Mouse (Mus musculus) adrenal gland, postnatal 25 days (tissue): Measurements from ENCODE around the gene Ntn1. TPM values are rescaled to one million over a fixed set of nuclear protein-coding genes. Genes with fewer than 3 reads are reported as not detected.

Source experiments
- DNase-seq: peaks from one replicate; pipeline ENCODE4 v3.0.0; 2021; ENCODE audit warnings: mixed read lengths
- total RNA-seq: library from RNA; stranded (reverse); gene quantifications from 2 replicates; pipeline ENCODE4 v1.2.3, GENCODE M21; 2021

Gene Ntn1
- total RNA-seq, 1 experiment from 2014 or later = 6.4 TPM

- no peak for DNase-seq
Observed at GRCm38 (mm10) chr11:68210714-68211113, 189.9 kb downstream of the Ntn1 start.

DNA sequence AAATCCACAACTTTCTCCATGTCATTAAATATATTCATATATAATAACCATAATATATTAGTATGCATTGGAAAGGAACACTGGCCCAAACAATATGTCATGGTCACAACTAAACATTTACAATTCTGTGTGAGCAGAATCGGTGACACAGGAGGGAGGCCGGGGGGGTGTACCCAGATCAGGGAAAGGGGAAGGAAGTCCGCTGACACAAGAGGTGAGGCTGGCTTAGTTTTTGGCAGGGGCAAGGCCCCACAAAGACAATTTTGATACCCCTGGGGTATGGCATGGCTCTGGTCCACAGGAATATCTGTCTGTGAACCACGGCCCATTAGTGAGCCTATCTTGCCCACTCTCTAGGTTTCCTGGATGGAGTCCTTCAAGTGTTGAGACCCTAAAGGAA is 191.1 kb downstream of the Ntn1 start:
- DNase-seq = no peak

DNA sequence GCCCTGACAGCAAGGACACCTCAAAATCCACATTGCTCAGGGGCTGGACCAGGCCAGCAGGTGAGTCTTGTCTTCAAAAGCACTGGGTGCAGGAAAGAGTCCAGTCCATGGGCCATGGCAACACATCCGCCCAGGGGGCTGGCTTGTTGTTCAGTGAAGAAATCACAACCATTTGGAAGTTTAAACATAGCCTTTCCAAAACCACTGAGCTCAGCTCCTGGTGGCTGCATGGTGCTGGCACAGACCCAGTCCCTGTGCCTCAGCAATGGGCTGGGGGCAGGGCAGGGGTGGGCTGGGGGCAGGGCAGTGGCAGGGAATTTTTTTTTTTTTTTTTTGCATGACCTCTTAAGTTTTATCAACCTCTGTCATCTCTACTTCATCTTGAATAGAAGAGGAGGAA is 192.0 kb downstream of the Ntn1 start:
- DNase-seq = no peak

GRCm38 (mm10) chr11:68208023-68208422 is 192.6 kb downstream of the Ntn1 start:
- no peak for DNase-seq

GRCm38 (mm10) chr11:68205572-68206229 is 194.9 kb downstream of the Ntn1 start:
- DNase-seq = no peak

DNA sequence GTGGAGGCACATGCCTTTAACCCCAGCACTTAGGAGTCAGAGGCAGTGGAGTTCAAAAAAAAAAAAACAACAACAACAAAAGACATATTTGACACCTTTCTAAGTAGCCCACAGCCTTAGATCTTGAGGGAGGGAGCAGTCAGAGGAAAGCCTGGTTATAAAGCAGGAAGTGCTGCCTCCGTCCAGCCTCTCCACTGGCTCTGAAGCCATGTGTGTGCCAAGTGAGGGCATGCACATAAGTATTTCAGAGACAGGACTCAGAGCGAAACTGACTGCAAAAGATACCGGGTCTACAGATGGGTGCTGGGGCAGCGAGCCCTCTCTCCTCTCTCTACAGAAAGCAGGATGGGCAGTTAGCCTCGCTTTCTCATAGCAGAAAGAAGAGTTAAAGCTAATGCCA is 196.2 kb downstream of the Ntn1 start:
- no peak for DNase-seq

DNA sequence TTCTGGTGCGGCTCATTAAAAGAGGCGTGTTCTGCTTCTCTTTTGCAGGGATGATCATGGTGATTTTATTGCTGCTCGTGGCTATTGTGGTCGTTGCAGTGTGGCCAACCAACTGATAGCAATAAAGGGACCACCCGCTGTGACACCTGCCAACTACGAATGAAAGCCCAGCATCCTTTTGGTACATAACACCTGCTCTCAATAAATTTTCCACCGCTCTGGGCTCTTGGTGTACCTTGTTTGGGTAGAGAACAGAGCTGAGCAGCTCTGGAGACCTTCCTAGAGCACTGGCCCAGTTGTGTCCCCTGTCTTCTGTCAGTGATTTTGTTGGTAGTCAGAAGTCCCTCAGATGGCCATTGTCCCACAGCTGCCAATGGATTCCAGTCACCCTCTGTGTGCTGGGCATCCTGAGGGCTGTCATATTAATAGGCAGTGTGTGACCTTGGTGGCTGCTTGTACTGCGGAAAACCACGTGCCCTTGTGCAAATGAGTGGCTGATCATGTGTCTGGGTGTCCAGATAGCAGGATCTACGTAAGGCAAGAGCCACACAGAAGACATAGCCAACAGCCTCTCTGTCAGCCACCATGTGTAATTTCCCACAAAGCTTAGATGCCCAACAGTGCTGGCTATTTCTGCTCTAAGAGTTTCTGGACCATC is 196.8 kb downstream of the Ntn1 start:
- DNase-seq = no peak

DNA sequence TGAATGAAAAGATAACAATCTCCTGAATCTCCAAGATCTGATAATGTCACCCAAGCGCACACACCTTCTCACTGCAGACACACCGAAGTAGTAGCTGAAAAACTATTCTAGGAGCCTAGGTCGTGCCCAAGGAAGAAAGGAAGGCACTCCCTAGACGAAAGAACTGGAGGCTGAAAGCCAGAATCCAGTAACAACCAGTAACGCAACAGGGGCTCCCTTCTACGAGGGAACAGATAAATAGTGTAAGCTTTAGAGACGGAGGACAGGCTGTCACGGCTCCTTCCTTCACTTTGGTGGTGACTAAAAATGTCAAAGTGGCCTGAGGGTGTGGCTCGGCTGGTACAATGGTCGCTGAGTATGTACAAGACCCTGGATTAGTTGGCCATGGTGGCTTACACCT is 198.1 kb downstream of the Ntn1 start:
- no peak for DNase-seq

DNA sequence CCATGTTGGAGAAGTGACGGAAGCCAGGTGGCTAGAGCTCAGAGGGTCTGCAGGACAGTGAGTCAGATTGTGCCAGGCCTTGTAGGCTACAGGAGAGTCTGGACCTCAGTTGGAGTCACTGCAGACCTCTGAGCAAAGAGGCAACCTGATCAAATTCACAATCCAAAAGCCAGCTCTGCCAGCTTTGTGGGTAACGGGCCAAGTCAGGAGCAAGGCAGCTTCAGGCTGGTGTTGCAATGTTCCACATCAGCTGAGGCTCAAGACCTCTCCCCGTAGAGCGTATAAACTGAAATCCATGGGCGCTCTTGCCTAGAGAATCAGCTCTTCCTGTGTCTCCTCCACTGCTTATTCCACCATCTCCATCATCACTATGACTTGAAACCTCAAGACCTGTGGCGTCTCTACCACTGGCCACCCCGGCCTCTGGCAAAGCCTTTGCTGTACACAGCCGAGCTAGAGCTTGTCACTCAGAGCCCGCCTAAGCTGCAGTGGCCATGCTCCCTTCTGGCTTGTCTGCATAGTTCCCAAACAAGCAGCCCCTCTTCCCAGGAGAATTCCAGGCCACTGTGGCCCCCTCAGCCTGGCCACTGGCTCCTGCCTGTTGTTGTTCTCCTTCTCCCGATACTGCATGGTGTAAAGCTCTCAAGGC is 198.7 kb downstream of the Ntn1 start:
- DNase-seq = no peak

DNA sequence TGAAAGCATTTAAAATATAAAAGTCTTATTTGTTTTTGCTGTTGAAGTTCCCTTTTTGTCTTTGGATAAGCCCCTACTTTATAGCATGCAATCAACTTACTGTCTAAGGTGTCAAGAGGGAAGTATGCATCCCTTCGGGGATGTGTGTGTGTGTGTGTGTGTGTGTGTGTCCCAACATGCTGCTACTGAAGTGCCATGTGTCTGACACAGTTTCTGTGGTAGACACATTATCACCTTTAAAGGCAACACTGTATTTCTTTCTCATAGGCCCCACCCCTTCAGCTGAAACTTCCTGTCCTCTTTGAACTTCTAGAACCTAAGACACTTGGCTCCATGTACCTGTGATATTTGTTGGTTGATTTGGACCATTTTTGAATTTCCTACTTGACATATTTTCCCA is 199.6 kb downstream of the Ntn1 start:
- no peak for DNase-seq

- DNase-seq = no peak
Observed at GRCm38 (mm10) chr11:68200500-68200899, 200.1 kb downstream of the Ntn1 start.

DNA sequence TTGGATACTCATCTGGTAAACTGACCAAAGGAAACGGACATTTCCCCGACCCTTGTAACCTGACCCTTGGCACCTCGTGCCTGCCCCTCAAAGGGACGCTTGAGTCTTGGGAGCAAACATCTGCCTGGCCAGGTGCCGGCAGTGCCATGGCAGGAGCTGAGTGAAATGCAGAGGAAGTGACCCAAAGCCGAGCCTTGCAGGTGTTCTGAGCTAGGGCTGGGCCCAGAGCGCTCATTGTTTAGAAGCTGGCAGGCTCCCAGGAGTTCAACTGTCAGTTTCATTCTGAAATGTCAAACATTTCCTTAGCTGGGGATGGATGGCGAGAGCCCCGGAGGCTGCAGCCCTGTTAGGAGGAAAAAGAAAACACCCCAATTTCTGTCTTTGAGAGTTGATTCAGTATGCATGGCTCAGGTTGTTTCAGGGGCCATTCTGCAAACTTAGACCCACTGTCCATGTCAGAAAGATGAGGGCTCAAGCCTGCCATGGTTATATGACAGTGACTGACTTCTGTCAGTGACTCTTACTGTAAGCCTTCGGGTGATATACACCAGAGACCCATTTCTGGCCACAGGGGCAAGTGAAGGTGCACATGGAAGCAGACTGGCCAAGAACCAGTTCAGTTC is 200.7 kb downstream of the Ntn1 start:
- DNase-seq = no peak

GRCm38 (mm10) chr11:68199103-68199502 is 201.5 kb downstream of the Ntn1 start:
- no peak for DNase-seq

DNA sequence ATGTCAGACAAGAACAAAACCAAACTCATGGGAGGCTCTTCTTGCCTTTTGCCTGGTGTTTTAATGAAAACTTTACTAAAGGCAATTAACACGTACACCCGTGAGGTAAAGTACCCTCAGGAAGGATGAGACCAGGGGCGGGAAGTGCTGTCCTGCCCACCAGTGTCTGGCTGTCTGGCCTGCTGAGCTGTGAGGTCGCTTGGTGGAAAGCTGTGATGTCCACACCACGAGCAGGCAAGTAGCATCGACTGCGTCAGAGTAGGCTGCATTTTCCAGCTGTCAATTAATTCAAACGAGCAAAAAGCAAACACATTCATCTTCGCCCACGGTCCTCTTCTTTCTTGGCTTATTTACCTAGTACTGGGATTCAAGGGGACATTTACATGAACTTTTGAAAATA is 201.9 kb downstream of the Ntn1 start:
- no peak for DNase-seq

GRCm38 (mm10) chr11:68197471-68197870 is 203.2 kb downstream of the Ntn1 start:
- DNase-seq = no peak

DNA sequence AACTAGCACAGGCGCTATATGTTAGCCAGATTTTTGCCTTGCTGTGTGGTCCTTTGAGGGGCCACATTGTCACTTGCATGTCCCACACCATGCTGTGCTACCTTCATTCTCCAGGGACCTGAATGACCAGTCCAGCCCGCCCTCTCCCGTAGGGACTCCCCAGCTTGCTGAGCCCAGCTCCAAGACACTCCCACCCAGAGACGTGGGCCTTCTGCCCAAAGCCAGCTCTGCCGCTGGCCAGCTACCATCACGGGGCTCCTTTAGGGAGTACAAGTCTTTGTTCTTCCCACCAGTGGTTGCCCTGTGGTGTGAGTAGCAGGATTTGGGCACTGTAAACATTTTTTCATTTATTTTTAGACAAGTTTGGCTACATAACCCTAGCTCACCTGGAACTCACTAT is 204.1 kb downstream of the Ntn1 start:
- no peak for DNase-seq

GRCm38 (mm10) chr11:68195693-68196176 is 204.9 kb downstream of the Ntn1 start:
- DNase-seq = no peak

- DNase-seq = no peak
Observed at GRCm38 (mm10) chr11:68195168-68195567, 205.5 kb downstream of the Ntn1 start.

DNA sequence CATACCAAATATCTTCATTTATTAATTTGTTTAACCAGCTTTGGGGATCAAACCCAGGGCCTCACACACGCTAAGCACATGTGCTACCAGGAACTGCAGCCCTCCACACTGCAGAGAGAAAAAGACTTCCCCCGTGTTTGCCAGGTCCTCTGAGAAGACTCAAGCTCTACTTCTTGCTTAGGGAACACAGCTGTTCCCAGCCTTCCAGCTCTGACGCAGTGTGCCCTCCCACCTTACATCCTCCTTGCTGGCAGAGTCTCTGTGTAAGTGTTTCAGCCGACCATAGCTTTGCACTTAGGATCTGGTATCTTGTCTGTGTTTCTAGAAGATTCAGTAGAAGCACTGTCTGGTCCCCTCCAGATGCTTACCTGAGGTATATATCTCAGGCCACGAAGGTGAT is 209.8 kb downstream of the Ntn1 start:
- DNase-seq = no peak

DNA sequence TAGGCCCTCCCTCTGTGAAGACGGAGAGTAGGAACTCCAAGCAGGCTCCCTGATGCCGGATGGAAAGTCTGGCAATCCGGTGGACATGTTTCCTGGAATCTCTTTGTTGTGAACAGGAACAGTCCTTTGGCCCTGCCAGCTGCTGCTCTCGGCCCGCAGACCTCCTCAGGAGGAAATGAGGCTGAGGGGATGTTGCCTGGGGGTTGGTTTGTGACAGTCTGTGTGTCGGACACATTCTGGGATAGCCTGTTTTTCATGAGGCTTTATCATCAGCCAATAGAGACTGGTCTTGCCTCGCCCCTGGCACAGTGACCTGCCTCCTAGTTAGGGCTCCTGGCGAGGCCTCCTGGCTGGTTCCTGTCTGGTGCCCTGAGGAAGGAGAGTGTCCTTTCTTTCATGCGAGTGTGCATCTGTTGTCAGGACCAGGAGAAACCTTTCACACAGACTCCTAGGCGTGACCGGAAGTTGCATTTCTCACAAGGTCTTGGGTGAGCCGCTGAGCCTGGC is 211.9 kb downstream of the Ntn1 start:
- no peak for DNase-seq

DNA sequence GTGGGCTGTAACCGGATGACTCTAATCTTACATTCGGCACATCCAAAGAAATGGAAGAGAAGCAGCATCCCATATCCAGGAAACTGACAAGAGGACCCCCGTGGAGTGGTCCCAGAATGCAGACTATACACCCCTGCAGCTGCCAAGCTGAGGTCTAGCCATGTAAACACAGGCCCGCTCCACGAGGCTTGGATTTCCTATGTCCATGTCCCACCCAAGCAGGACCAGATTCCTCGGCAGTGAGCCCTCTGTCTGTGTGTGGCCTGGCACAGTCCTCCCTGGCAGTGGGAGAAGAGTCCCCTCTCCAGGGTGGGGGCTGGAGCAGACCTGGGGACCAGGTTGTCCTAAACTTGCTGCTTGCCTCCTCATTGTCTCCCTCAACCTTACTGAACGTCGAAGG is 213.4 kb downstream of the Ntn1 start:
- no peak for DNase-seq

DNA sequence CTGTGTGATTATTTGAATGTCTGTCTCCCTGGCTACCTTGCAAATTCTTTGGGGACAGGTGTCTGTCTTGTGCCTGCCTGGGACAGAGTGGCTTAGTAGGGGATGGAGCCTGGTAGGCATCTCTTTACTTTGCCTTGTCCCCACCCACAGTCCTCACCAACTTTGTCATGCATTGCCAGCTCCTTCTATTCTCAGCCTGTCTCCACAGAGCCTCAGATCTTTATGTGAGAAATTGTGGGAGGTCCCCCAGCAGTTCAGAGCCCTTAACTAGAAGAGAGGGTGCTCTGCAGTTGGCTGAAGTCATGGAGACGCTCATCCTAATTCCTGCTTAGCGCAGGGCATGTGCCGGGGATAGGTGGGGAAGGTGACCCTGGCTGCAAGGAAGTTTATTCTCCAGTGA is 215.0 kb downstream of the Ntn1 start:
- DNase-seq = no peak

DNA sequence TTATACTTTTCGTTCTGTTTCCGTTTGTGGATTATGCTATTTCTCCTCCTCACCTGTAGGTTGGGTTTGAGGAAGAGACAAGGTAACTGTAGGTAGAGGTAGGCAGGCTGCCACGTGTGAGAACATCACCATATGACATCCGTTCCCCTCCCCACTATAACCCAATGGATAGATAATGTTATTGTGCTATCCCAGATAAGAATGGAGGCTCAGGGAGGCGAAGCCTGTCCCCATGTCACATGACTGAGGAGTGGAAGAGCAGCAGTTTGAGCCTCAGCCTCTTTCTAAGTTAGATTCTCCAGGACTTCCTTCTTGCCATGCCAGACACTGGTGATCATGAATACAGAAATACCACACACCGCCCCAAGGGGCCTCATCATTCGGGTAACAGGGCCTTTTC is 223.2 kb downstream of the Ntn1 start:
- DNase-seq = no peak
